Mouse (Mus musculus): ENCODE results near the gene Vbp1.

Gene Vbp1

DNA sequence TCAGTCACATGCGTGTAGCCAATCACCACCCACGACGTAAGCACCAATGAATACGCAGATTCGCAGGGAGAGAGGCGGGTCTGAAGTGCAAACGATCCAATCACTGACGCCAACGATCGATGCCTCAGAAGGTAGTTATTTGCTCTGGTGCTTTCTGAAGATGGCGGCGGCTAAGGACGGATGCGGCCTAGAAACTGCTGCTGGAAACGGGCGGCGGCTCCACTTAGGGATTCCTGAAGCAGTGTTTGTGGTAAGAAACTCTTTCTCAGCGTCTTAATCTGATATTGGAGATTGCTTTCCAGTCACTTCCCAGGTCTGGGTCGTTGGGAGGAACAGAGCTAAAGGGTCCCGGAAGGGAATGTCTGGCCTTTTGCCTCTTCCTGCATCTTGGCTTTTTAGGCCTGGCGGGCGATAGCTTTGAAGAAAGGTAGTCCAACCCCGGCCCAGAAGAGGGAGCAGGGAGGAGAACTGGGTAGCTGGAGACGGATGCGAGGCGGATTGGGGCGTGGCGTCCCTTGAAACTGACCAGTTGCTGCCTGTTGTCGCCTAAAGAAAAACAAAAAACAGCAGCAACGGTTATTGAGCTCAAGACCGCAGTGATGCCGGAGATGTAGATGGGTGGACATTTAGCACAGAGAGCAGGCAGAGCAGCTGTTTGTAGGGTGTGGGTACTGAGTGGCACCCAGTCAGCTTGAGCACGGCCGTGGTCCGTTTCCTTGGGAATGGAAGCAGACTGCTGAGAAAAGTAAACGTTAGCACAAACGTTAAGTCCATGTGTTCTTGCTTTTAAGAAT, at the start of gene Vbp1:
Gene Vbp1, plus strand, starts transcription at position 121 of the 794 bp plus-strand sequence.
- DNase-seq (ENCODE audit: low spot score in 2 of 2), result peak; percentile 81 to 85

DNA sequence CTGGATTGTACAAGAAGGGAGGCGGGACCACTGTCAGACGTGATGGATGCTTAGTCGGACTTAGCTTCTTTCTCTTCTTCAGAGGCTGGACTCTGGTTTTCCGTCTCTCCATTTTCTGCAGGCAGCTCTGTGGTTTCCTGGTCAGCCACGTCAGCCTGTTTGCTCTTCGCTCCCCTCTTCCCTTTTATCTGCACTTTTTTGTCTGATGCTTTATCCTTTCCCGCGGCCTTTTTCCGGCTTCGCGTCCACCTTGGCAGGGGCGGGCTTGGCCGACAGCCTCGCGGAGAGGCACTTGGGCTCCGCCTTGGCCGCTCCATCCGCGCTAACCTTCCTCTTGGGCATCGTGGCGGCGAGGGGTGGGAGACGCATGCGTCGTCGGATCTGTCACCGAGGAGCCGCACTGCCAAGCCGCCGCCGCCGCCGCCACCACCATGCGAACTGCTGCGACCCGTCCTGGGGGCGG, 38.9 kb upstream of the Vbp1 start:
- peak; percentile 17 to 19 for DNase-seq (ENCODE audit: low spot score in 2 of 2)

- no peak for DNase-seq (ENCODE audit: low spot score in 2 of 2)
Observed at GRCm38 (mm10) chrX:75489886-75490285, 24.2 kb upstream of the Vbp1 start.

DNA sequence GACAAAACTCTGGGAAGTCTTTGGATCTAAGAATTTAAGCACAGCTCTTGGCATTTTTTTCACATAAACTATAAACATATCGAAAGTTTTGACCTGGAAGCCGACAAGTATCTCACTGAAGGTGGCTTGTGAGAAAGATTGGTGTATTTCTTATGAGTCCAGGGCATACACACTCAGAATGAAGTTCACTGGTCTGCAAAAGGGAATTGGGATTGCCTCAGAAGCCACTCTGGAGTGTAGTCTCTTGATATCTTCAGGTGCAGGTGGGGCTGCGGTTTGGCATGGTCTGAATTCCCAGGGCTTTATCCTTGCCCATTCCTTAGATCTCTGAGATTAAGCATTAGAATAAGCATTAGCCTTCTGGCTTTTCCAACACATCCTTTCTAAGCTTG, 316 bp upstream of the Vbp1 start:
- no peak for DNase-seq (ENCODE audit: low spot score in 2 of 2)

GRCm38 (mm10) chrX:75577582-75578324, 63.7 kb downstream of the Vbp1 start, which contains the start of gene Rab39b:
TSS of gene Rab39b (minus strand) at chrX:75578231.
- DNase-seq (ENCODE audit: low spot score in 2 of 2), result peak; percentile 1 to 9

- DNase-seq (ENCODE audit: low spot score in 2 of 2), result no peak
Observed at GRCm38 (mm10) chrX:75578539-75578938, 64.4 kb downstream of the Vbp1 start.
